Mouse (Mus musculus) embryonic facial prominence, embryonic 15.5 days (tissue): ENCODE results near the gene Gpr155. TPM values are rescaled to one million over a fixed set of nuclear protein-coding genes. Genes with fewer than 3 reads are reported as not detected.

ENCODE experiments used
- ATAC-seq: fragments of 200-750 bp; cut with Nextera tagmentation; 2 replicates; pipeline ENCODE4 v1.8.0; 2017; ENCODE audit warnings: low read depth, moderate TSS enrichment; ENCODE audit not compliant: insufficient number of reproducible peaks, low FRiP score, low TSS enrichment
- H3K27ac ChIP-seq: fragments of 300-500 bp; sonication (generic); replicated peaks from 2 replicates; pipeline ENCODE4 v1.5.1; 2015; ENCODE audit warnings: mild to moderate bottlenecking, inconsistent platforms
- H3K27me3 ChIP-seq: fragments of 300-500 bp; sonication (generic); 2 replicates; pipeline ENCODE4 v1.6.1; 2015; ENCODE audit warnings: inconsistent platforms
- H3K36me3 ChIP-seq: fragments of 300-500 bp; sonication (generic); 2 replicates; pipeline ENCODE4 v1.6.1; 2015; ENCODE audit warnings: mild to moderate bottlenecking, inconsistent platforms
- H3K4me1 ChIP-seq: fragments of 300-500 bp; sonication (generic); 2 replicates; pipeline ENCODE4 v1.6.1; 2015; ENCODE audit warnings: inconsistent platforms
- H3K4me2 ChIP-seq: fragments of 300-500 bp; sonication (generic); replicated peaks from 2 replicates; pipeline ENCODE4 v1.6.1; 2015; ENCODE audit warnings: mild to moderate bottlenecking, inconsistent platforms
- H3K4me3 ChIP-seq: fragments of 300-500 bp; sonication (generic); replicated peaks from 2 replicates; pipeline ENCODE4 v1.5.1; 2015; ENCODE audit warnings: mild to moderate bottlenecking, inconsistent platforms
- H3K9ac ChIP-seq: fragments of 300-500 bp; sonication (generic); 2 replicates; pipeline ENCODE4 v1.6.1; 2015; ENCODE audit warnings: inconsistent platforms
- H3K9me3 ChIP-seq: fragments of 300-500 bp; sonication (generic); replicated peaks from 2 replicates; pipeline ENCODE4 v1.6.1; 2016; ENCODE audit warnings: inconsistent platforms
- WGBS: fragments of 180-500 bp; shearing (Covaris S2); methylation state at CpG from one replicate; pipeline ENCODE4 v1.1.7; 2015; 5-methylcytosine and 5-hydroxymethylcytosine counted together
- polyA plus RNA-seq: library from polyadenylated mRNA; unstranded; fragments of >200 nt; fragmentation: Nextera tagmentation; extraction: Ambion mirVana; gene quantifications from 2 replicates; pipeline ENCODE4 v1.2.1, GENCODE M21; 2015

Gpr155 gene
- polyA plus RNA-seq, result 7.2 and 8.8 TPM in 2 replicates

GRCm38 (mm10) chr2:73386356-73387046 lies at the start of gene Gpr155:
Gene Gpr155 (minus strand): TSS chr2:73386572.
- peak; percentile 99 for ATAC-seq
- H3K4me3 ChIP-seq, result peak within 1 kb of the TSS; percentile 79
- H3K4me2 ChIP-seq, result peak within 1 kb of the TSS; percentile 98
- H3K4me1 ChIP-seq, result peaks cover 6% of the 10 kb centered on the region; the same call in 1 of the 2 replicates
- peak within 1 kb of the TSS; percentile 51 for H3K9ac ChIP-seq
- H3K27ac ChIP-seq, result peak within 1 kb of the TSS; percentile 84
- no peaks in the 10 kb centered on the region for H3K27me3 ChIP-seq
- H3K36me3 ChIP-seq, result no peaks in the 10 kb centered on the region
- 1% methylated on average over 44 of the region's 44 CpGs for WGBS
- no peaks in the 10 kb centered on the region for H3K9me3 ChIP-seq

GRCm38 (mm10) chr2:73435847-73436246 lies 49.5 kb upstream of the Gpr155 start:
- Histone ChIP-seq H3K36me3 (peaks cover 69% of the 10 kb centered on the region), H3K9me3 (no peaks in the 10 kb centered on the region), H3K9ac (no peak overlapping the region), H3K27ac (no peak overlapping the region; the same call in 1 of the 2 replicates), H3K27me3 (no peaks in the 10 kb centered on the region), H3K4me1 (peaks cover 22% of the 10 kb centered on the region), H3K4me3 (no peak overlapping the region), H3K4me2 (no peak overlapping the region)
- WGBS, result 92% methylated on average over 2 of the region's 2 CpGs
- ATAC-seq, result no peak

- peak; percentile 51; the same call in 1 of the 2 replicates for ATAC-seq
- no peak overlapping the region for H3K9ac ChIP-seq
- peak overlapping the region; percentile 84 for H3K27ac ChIP-seq
- H3K9me3 ChIP-seq, result no peaks in the 10 kb centered on the region
- 10% methylated on average over 14 of the region's 14 CpGs for WGBS
- H3K36me3 ChIP-seq, result peaks cover 45% of the 10 kb centered on the region
- H3K4me2 ChIP-seq, result peak overlapping the region; percentile 36
- peak overlapping the region; percentile 17; the same call in 1 of the 2 replicates for H3K4me3 ChIP-seq
- H3K27me3 ChIP-seq, result no peaks in the 10 kb centered on the region
- H3K4me1 ChIP-seq, result peaks cover 24% of the 10 kb centered on the region
These were observed 45.6 kb upstream of the Gpr155 start for GRCm38 (mm10) chr2:73431959-73432396.

GRCm38 (mm10) chr2:73428803-73429468 lies 42.6 kb upstream of the Gpr155 start:
- H3K4me3 ChIP-seq, result no peak overlapping the region
- peaks cover 19% of the 10 kb centered on the region for H3K36me3 ChIP-seq
- no peak overlapping the region for H3K4me2 ChIP-seq
- H3K4me1 ChIP-seq, result peaks cover 20% of the 10 kb centered on the region
- peak overlapping the region; percentile 81 for H3K27ac ChIP-seq
- peak; percentile 69; the same call in 1 of the 2 replicates for ATAC-seq
- no peaks in the 10 kb centered on the region for H3K27me3 ChIP-seq
- no peaks in the 10 kb centered on the region for H3K9me3 ChIP-seq
- WGBS, result 42% methylated on average over 21 of the region's 21 CpGs
- no peak overlapping the region; the same call in 1 of the 2 replicates for H3K9ac ChIP-seq

GRCm38 (mm10) chr2:73427293-73427692 lies 40.9 kb upstream of the Gpr155 start:
- Histone ChIP-seq H3K9me3 (no peaks in the 10 kb centered on the region), H3K27me3 (no peaks in the 10 kb centered on the region), H3K4me2 (no peak overlapping the region), H3K27ac (no peak overlapping the region), H3K9ac (no peak overlapping the region), H3K36me3 (0 out of 2 replicates have a peak, but pooled peaks cover 6% of the 10 kb centered on the region), H3K4me3 (no peak overlapping the region), H3K4me1 (peaks cover 16% of the 10 kb centered on the region)
- ATAC-seq, result no peak
- WGBS, result 50% methylated on average over 1 of the region's 1 CpGs

- Histone ChIP-seq H3K9me3 (no peaks in the 10 kb centered on the region), H3K36me3 (no peaks in the 10 kb centered on the region), H3K4me3 (no peak overlapping the region), H3K4me2 (no peak overlapping the region), H3K9ac (no peak overlapping the region), H3K4me1 (peaks cover 7% of the 10 kb centered on the region), H3K27me3 (no peaks in the 10 kb centered on the region), H3K27ac (no peak overlapping the region)
- WGBS, result 74% methylated on average over 14 of the region's 14 CpGs
- no peak for ATAC-seq
These were observed 39.5 kb upstream of the Gpr155 start for GRCm38 (mm10) chr2:73425822-73426221.

GRCm38 (mm10) chr2:73419730-73420129 lies 33.4 kb upstream of the Gpr155 start:
- Histone ChIP-seq H3K36me3 (no peaks in the 10 kb centered on the region), H3K4me3 (no peak overlapping the region), H3K4me2 (no peak overlapping the region), H3K4me1 (no peaks in the 10 kb centered on the region), H3K9ac (no peak overlapping the region), H3K27me3 (no peaks in the 10 kb centered on the region), H3K27ac (no peak overlapping the region), H3K9me3 (no peaks in the 10 kb centered on the region)
- 72% methylated on average over 7 of the region's 7 CpGs for WGBS
- ATAC-seq, result no peak

- no peak for ATAC-seq
- Histone ChIP-seq H3K27me3 (no peaks in the 10 kb centered on the region), H3K9ac (no peak overlapping the region), H3K9me3 (no peaks in the 10 kb centered on the region), H3K4me2 (no peak overlapping the region), H3K4me1 (no peaks in the 10 kb centered on the region), H3K27ac (no peak overlapping the region), H3K4me3 (no peak overlapping the region), H3K36me3 (no peaks in the 10 kb centered on the region)
- whole genome bisulfite sequencing, result 50% methylated on average over 4 of the region's 4 CpGs
These were observed 32.9 kb upstream of the Gpr155 start for GRCm38 (mm10) chr2:73419285-73419684.

GRCm38 (mm10) chr2:73415892-73416291 lies 29.5 kb upstream of the Gpr155 start:
- H3K9ac ChIP-seq, result no peak overlapping the region

GRCm38 (mm10) chr2:73410076-73410475 lies 23.7 kb upstream of the Gpr155 start:
- no peak overlapping the region for H3K4me3 ChIP-seq
- no peaks in the 10 kb centered on the region for H3K36me3 ChIP-seq
- no peak for ATAC-seq
- no peaks in the 10 kb centered on the region for H3K9me3 ChIP-seq
- no peak overlapping the region for H3K27ac ChIP-seq
- H3K4me2 ChIP-seq, result no peak overlapping the region
- no peak overlapping the region for H3K9ac ChIP-seq
- WGBS, result 88% methylated on average over 8 of the region's 8 CpGs
- H3K4me1 ChIP-seq, result no peaks in the 10 kb centered on the region
- no peaks in the 10 kb centered on the region for H3K27me3 ChIP-seq

More at GRCm38 (mm10) chr2:73415892-73416291, 29.5 kb upstream of the Gpr155 start:
- no peak overlapping the region for H3K27ac ChIP-seq
- H3K9me3 ChIP-seq, result no peaks in the 10 kb centered on the region
- H3K4me3 ChIP-seq, result no peak overlapping the region
- H3K4me1 ChIP-seq, result no peaks in the 10 kb centered on the region
- H3K36me3 ChIP-seq, result no peaks in the 10 kb centered on the region
- no peak for ATAC-seq
- no peaks in the 10 kb centered on the region for H3K27me3 ChIP-seq
- H3K4me2 ChIP-seq, result no peak overlapping the region
- 40% methylated on average over 5 of the region's 5 CpGs for WGBS

- Histone ChIP-seq H3K4me1 (no peaks in the 10 kb centered on the region), H3K4me3 (no peak overlapping the region), H3K9me3 (no peaks in the 10 kb centered on the region), H3K9ac (no peak overlapping the region), H3K27me3 (no peaks in the 10 kb centered on the region), H3K27ac (no peak overlapping the region), H3K4me2 (no peak overlapping the region), H3K36me3 (no peaks in the 10 kb centered on the region)
- ATAC-seq, result no peak
- WGBS, result 62% methylated on average over 4 of the region's 4 CpGs
These were observed 21.3 kb upstream of the Gpr155 start for GRCm38 (mm10) chr2:73407662-73408061.
